Mouse (Mus musculus) olfactory bulb, adult 2 months (tissue): ENCODE results near the gene Tmem273. TPM values are rescaled to one million over a fixed set of nuclear protein-coding genes. Genes with fewer than 3 reads are reported as not detected.

ENCODE experiments used
- H3K27ac ChIP-seq: fragments of 200-500 bp; 2 replicates; pipeline ENCODE4 v1.5.1; 2012; ENCODE audit warnings: low read depth, low read length; ENCODE audit not compliant: insufficient read depth
- H3K4me1 ChIP-seq: fragments of 200-500 bp; 2 replicates; pipeline ENCODE4 v1.6.1; 2012; ENCODE audit warnings: low read length; ENCODE audit not compliant: control insufficient read depth, insufficient read depth
- H3K4me3 ChIP-seq: fragments of 200-500 bp; 2 replicates; pipeline ENCODE4 v1.5.1; 2012; ENCODE audit warnings: mild to moderate bottlenecking, low read depth, low read length, moderate library complexity; ENCODE audit not compliant: insufficient read depth
- CTCF ChIP-seq: fragments of 200-500 bp; IDR thresholded peaks from 2 replicates; pipeline ENCODE4 v1.5.1; 2012; ENCODE audit warnings: low read depth, mild to moderate bottlenecking, low read length, moderate library complexity; ENCODE audit not compliant: insufficient read depth
- POLR2A ChIP-seq: fragments of 200-500 bp; IDR thresholded peaks from 2 replicates; pipeline ENCODE4 v1.6.1; 2012; ENCODE audit warnings: mild to moderate bottlenecking, low read depth, low read length, moderate library complexity; ENCODE audit not compliant: insufficient read depth
- WGBS: fragments of 180-500 bp; shearing (Covaris S2); methylation state at CpG from one replicate; pipeline ENCODE4 v1.1.7; 2018; 5-methylcytosine and 5-hydroxymethylcytosine counted together
- polyA plus RNA-seq: library from polyadenylated mRNA; stranded (reverse); fragments of >200 nt; gene quantifications from 2 replicates; pipeline ENCODE4 v1.2.4, GENCODE M21; 2012; ENCODE audit warnings: low replicate concordance; ENCODE audit not compliant: missing spikeins, insufficient read depth, insufficient read length

Gene Tmem273
- not detected in 2 replicates for polyA plus RNA-seq

DNA sequence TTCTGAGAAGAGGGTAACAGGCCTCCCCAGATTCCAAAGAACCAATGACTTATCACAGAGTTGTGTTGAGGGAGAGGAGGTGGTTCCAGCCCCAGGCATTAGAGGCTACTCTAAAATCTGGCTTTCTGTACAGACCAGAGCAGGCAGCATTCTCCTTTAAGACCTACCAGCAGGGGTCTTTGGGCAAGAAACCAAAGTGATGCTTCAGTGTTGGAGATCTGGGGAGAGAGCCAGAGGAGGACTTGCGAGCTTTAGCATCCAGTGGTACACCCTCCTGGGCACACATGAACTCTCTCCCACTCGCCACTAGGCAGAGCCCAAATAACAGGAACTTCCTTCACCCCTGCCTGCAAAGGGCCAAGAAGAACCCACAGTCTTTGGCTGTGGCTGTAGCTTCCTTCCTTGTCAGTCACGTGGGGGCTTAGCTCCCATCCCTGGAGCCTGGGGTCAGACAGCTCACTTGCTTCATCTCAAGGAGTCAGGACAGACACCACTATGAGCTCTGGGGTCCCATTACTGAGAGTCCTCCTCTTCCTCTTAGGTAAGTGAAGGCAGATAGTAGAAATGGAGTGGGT, at the start of gene Tmem273:
Gene Tmem273 (plus strand): TSS at position 408 of the 575 bp plus-strand sequence.
- WGBS = 80% methylated on average over 3 of the region's 3 CpGs
- H3K4me1 ChIP-seq = 0 out of 2 replicates have a peak, but pooled peaks cover 2% of the 10 kb centered on the region

DNA sequence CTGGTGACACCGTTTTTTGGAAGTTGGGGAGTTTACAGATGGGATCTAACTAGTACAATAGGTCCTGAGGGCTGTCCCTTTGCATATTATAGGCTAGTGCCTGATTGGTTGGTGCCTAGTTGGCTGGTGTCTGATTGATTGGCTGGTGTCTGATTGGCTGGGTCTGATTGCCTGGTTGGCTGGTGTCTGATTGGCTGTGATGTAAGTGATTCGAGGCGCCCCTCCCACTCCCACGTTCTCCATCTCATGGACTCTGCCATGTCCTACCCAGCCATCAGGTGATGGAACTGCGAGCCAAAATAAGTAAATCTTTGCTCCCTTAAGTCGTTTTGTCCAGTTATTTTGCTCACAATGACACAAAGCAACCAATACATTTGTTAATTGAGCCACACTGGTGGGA, 49.2 kb upstream of the Tmem273 start:
- no peak overlapping the region for H3K27ac ChIP-seq
- no peaks in the 10 kb centered on the region for H3K4me1 ChIP-seq
- TF ChIP-seq POLR2A = no peak
- no peak for TF ChIP-seq CTCF
- 83% methylated on average over 6 of the region's 6 CpGs for WGBS
- no peak overlapping the region for H3K4me3 ChIP-seq

More for the DNA sequence above, at the start of gene Tmem273:
- no peak for TF ChIP-seq CTCF
- TF ChIP-seq POLR2A = no peak
- H3K4me3 ChIP-seq = no peak within 1 kb of the TSS
- no peak within 1 kb of the TSS for H3K27ac ChIP-seq

DNA sequence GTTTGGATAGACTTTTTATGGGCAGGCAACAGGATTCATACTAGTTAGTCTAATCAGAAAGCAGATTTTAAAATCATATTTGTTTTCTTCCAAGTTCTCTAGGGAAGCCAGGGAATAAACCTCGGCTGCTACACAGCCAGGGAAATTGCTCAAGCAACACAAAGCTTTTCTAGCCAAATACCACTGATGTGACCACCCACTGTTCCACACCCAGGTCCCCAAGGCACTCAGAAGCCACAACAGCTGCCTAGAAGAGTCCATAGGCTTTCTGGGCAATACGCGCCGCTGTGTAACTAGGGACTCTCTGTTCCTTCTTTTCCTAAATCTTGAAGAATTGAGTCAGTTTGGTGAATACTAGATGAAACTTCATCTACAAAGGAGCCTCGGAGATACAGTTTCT, 47.2 kb upstream of the Tmem273 start:
- H3K4me1 ChIP-seq = no peaks in the 10 kb centered on the region
- H3K27ac ChIP-seq = no peak overlapping the region
- TF ChIP-seq POLR2A (no peak), CTCF (no peak)
- no peak overlapping the region for H3K4me3 ChIP-seq
- WGBS = 75% methylated on average over 5 of the region's 5 CpGs

DNA sequence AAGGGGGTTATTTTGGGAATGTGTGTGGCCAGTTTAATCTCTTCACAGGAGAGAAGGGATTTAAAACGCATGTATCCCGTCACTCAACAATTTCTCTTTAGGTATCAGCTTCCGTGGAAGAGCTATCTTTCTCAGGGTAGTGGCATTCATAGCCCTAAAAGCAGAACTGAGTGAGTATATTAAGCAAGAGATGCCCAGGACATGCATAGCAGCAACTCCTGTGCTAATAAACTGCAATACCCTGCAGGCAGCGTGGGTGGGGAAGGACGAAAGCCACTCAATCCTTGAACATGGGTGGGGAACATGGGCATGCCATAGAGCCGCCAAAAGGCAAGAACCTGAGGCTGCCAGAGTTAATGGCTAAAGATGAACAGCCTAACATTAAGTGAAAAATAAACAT, 37.2 kb upstream of the Tmem273 start:
- no peak overlapping the region for H3K27ac ChIP-seq
- 82% methylated on average over 6 of the region's 6 CpGs for WGBS
- H3K4me3 ChIP-seq = no peak overlapping the region
- peaks cover 11% of the 10 kb centered on the region for H3K4me1 ChIP-seq
- TF ChIP-seq CTCF (no peak), POLR2A (no peak)

DNA sequence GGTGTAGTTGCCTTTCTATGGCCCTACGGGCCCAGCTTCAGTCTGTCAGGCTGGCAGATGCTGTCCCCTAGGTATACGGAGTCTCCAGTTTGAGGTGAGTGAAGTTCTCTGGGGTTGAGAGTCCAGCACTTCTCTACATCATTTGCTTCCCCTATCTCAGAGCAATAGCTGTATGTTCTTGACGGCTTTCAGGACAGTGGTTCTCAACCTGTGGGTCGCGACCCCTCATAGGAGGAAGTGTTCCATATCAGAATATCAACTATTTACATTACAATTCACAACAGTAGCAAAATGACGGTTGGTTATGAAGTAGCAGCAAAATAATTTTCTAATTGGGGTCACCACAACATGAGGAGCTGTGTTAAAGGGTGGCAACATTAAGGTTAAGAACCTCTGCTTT, 35.0 kb upstream of the Tmem273 start:
- Histone ChIP-seq H3K4me3 (no peak overlapping the region), H3K4me1 (peaks cover 13% of the 10 kb centered on the region), H3K27ac (no peak overlapping the region)
- 96% methylated on average over 6 of the region's 6 CpGs for WGBS
- TF ChIP-seq POLR2A = no peak
- TF ChIP-seq CTCF = no peak

DNA sequence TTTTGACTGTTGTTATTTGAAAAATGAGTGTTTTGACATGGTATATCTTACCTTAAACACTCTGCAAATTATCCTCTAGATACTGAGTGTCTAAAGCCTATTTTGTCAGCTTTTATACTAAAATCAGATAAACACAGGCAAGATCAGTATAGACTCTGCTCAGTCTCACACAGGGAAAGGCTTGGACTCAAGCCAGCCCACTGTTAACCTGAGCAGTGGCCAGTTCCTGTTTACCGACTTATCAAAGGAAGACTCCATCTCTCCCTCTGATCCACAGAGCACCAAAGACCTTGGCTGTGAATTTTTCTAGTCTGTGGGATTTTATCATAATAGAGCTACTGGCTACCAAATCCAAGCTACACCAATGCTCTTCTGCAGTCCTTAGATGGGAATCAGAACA, 31.5 kb upstream of the Tmem273 start:
- WGBS = 66% methylated on average over 1 of the region's 1 CpGs
- Histone ChIP-seq H3K4me3 (no peak overlapping the region), H3K4me1 (peaks cover 13% of the 10 kb centered on the region), H3K27ac (no peak overlapping the region)
- TF ChIP-seq CTCF = no peak
- TF ChIP-seq POLR2A = no peak

DNA sequence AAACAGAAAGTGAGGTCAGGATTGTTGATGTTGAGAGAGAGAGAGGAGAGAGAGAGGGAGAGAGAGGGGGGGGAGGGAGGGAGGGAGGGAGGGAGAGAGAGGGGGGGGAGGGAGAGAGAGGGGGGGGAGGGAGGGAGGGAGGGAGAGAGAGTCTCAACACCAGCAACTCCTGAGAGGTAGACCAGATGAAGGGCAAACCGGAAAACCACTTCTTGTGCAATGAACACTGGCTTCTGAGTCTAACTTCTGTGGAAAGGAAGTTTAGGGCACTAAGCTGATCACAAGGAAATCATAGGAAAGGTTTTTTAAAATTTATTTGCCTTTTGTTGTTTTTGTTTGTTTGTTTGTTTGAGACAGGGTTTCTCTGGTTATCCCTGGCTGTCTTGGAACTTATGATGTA, 23.6 kb upstream of the Tmem273 start:
- Histone ChIP-seq H3K4me3 (no peak overlapping the region), H3K4me1 (no peaks in the 10 kb centered on the region), H3K27ac (no peak overlapping the region)
- no peak for TF ChIP-seq CTCF
- TF ChIP-seq POLR2A = no peak
- WGBS = 100% methylated on average over 1 of the region's 1 CpGs

DNA sequence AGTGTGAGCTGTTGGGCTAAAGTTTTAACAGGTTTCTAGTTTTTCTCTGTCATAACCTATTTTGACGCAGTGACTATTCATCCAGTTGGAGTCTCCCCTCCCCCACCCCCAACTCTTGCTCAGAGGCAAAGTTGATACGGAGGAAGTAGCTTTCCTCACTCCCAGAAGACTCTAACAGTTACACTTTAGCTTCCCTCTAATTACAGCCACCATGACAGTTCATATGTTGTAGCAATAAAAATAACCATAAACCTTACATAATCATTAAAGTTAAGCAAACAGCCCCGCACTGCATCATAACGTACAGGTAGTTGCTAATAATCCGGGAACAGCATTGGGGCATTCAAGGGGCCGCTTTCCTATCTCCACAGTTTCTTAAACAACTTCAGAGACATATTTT, 15.2 kb upstream of the Tmem273 start:
- TF ChIP-seq POLR2A (no peak), CTCF (no peak)
- Histone ChIP-seq H3K4me3 (no peak overlapping the region), H3K4me1 (no peaks in the 10 kb centered on the region), H3K27ac (no peak overlapping the region)
- 79% methylated on average over 6 of the region's 6 CpGs for WGBS

DNA sequence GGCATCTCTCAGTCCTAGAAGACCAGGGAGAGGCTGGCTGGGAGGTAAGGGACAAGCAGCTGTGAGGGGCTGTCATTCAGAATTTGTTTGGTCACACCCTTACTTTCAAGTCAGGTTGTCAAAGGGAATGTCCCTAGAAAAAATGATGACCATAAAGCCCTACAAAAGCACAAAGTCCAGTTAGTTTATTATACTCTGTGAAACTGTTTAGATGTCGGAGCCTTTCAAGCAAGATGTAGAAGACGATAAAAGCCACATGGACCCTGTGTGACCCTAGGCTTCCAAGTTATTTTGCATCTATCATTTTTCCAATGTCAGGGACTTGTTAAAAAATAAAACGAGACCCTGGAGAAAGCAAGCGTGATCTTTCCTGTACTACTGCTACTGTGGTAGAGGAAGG, 13.7 kb upstream of the Tmem273 start:
- Histone ChIP-seq H3K4me1 (no peaks in the 10 kb centered on the region), H3K27ac (no peak overlapping the region), H3K4me3 (no peak overlapping the region)
- 94% methylated on average over 4 of the region's 4 CpGs for WGBS
- TF ChIP-seq CTCF (no peak), POLR2A (no peak)
